Mouse (Mus musculus): Measurements from ENCODE around the gene Usp5.

Usp5 gene

DNA sequence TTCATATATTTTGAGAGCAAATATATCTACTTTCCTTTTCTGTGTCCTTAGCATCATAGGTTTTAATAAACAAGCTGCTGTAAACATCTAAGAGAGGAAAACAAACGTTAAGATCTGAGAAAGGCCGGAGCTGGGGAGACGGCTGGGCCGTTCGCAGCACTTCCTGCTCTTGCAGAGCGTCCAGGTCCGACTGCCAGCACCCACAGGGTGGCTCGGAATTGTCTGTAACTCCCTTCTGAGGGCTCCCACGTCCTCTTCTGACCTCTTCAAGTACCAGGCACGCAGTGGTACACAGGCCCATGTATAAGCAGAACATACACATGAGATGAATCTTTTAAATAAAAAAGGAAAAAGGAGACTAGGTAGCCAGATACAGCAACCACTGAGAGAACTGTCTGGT is 41.6 kb downstream of the Usp5 start:
- no peak for DNase-seq (ENCODE audit: low read depth, low spot score)

- DNase-seq (ENCODE audit: low read depth, low spot score) = no peak
Measured at GRCm38 (mm10) chr6:124786756-124787420, 42.4 kb downstream of the Usp5 start.

DNA sequence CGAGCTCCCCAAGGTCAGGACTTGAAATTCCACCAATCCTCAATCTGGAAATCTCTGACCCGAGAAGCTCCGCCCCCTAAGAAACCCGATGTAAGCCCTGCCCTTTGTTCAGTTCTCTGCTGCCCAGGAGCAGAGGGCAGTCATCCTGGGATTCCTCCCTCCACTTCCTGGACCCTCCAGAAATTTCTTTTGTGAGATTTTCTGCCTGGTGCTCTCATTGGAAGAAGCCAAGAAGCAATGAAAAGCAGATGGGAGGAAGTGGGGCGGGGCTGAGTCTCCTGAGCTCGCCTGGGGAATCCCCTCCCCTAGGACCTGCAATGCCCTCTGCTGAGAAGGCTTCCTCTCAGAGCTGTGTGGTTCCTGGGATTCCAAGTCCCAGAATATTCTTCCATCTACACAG is 46.8 kb downstream of the Usp5 start:
- peak; percentile 94 for DNase-seq (ENCODE audit: low read depth, low spot score)

- DNase-seq (ENCODE audit: low read depth, low spot score) = no peak
Measured at GRCm38 (mm10) chr6:124780917-124781316, 48.4 kb downstream of the Usp5 start.

GRCm38 (mm10) chr6:124779984-124780416 is 49.3 kb downstream of the Usp5 start:
- DNase-seq (ENCODE audit: low read depth, low spot score) = peak; percentile 66

- DNase-seq (ENCODE audit: low read depth, low spot score) = peak; percentile 81
Measured at GRCm38 (mm10) chr6:124779222-124779983, 49.9 kb downstream of the Usp5 start, which contains the start of gene Lrrc23. TSS of gene Lrrc23 (minus strand) at chr6:124779727.

DNA sequence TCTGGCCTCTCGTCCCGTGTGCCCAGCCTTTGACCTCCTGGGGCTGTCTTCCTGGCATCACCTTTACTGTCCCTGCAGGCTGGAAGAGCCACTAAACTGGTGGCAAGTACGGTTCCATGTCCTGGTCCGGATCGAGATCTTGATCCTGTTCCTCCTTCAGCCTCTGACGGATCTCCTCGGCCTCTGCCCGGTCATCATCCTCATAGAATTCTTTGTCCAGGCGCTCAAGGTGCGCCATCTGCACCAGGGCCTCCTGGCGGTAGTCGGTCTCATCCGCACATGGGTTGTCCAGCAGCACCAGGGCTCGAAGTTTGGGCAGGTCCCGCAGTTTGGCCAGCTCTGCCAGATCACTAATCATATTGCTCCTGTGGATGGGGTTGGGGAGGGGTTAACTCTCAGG is 58.8 kb downstream of the Usp5 start:
- no peak for DNase-seq (ENCODE audit: low read depth, low spot score)

- DNase-seq (ENCODE audit: low read depth, low spot score) = no peak
Measured at GRCm38 (mm10) chr6:124770013-124770412, 59.3 kb downstream of the Usp5 start.

GRCm38 (mm10) chr6:124769101-124769765 is 60.1 kb downstream of the Usp5 start, which contains the start of gene Eno2:
TSS of gene Eno2 (minus strand) at chr6:124769673.
- peak; percentile 41 for DNase-seq (ENCODE audit: low read depth, low spot score)

GRCm38 (mm10) chr6:124768704-124769044 is 60.6 kb downstream of the Usp5 start:
- no peak for DNase-seq (ENCODE audit: low read depth, low spot score)

DNA sequence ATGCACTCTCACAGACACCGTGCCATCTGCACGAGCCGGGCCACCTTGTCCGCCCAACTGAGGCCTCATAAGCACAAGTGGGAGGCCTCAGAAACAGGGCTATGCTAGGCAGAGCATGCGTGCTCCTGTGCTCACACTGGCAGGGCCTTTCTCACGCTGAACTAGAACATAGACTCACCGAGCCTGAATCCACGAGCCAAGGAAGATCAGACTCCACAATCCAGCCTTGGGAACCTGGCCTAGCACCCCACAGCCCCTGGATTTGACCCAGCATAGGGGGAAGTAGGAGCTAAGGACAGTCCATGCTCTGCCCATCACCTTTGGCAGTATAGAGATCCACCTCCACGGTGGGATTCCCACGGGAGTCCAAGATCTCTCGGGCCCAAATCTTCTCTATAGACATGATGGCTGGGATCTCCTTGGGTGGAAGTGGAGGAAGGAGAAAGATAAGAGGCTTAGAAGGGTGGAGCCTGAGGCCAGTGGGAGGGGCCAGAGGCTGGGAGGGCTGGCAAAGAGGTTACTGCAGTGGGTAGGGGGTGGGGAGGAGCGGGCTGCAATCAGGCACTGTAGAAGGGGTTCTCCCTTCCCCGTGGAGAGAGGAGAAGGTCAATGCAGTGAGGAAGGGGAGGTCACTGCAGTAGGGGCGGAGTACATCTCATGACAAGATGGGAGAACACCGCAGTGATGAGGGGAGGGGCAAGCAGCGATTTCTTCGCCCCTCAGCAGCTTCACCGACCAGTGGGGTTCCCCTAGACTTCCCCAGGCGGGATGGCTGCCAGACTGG is 61.2 kb downstream of the Usp5 start:
- DNase-seq (ENCODE audit: low read depth, low spot score) = peak; percentile 88

DNA sequence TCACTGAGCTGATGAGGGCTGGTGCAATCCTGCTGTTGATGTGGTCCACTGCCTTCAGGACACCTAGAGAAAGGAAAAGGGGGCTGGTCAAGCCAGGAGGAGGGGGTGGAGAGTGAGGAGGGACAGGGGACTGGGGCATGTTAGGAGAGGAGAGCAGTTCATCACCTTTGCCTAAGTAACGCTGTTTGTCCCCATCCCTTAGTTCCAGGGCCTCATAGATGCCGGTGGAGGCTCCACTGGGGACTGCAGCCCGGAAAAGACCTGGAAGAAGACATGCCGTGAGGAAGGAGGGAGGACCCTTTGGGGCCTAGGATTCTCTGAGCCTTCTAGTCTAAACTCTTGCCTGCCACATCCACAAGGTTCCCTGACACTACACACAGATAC is 61.8 kb downstream of the Usp5 start:
- DNase-seq (ENCODE audit: low read depth, low spot score) = no peak

- no peak for DNase-seq (ENCODE audit: low read depth, low spot score)
Measured at GRCm38 (mm10) chr6:124765951-124766350, 63.3 kb downstream of the Usp5 start.
